Mouse (Mus musculus) olfactory bulb, adult 2 months (tissue): Measurements from ENCODE around the gene Rgl2. TPM values are rescaled to one million over a fixed set of nuclear protein-coding genes. Genes with fewer than 3 reads are reported as not detected.

Experiments used
- H3K27ac ChIP-seq: fragments of 200-500 bp; 2 replicates; pipeline ENCODE4 v1.5.1; 2012; ENCODE audit warnings: low read depth, low read length; ENCODE audit not compliant: insufficient read depth
- H3K4me1 ChIP-seq: fragments of 200-500 bp; 2 replicates; pipeline ENCODE4 v1.6.1; 2012; ENCODE audit warnings: low read length; ENCODE audit not compliant: control insufficient read depth, insufficient read depth
- H3K4me3 ChIP-seq: fragments of 200-500 bp; 2 replicates; pipeline ENCODE4 v1.5.1; 2012; ENCODE audit warnings: mild to moderate bottlenecking, low read depth, low read length, moderate library complexity; ENCODE audit not compliant: insufficient read depth
- CTCF ChIP-seq: fragments of 200-500 bp; IDR thresholded peaks from 2 replicates; pipeline ENCODE4 v1.5.1; 2012; ENCODE audit warnings: low read depth, mild to moderate bottlenecking, low read length, moderate library complexity; ENCODE audit not compliant: insufficient read depth
- POLR2A ChIP-seq: fragments of 200-500 bp; IDR thresholded peaks from 2 replicates; pipeline ENCODE4 v1.6.1; 2012; ENCODE audit warnings: mild to moderate bottlenecking, low read depth, low read length, moderate library complexity; ENCODE audit not compliant: insufficient read depth
- WGBS: fragments of 180-500 bp; shearing (Covaris S2); methylation state at CpG from one replicate; pipeline ENCODE4 v1.1.7; 2018; 5-methylcytosine and 5-hydroxymethylcytosine counted together
- polyA plus RNA-seq: library from polyadenylated mRNA; stranded (reverse); fragments of >200 nt; gene quantifications from 2 replicates; pipeline ENCODE4 v1.2.4, GENCODE M21; 2012; ENCODE audit warnings: low replicate concordance; ENCODE audit not compliant: missing spikeins, insufficient read depth, insufficient read length

The Rgl2 gene
- polyA plus RNA-seq, 1 experiment: 671 TPM

- Histone ChIP-seq H3K4me3 (peak within 1 kb of the TSS; percentile 50), H3K4me1 (peaks cover 36% of the 10 kb centered on the region), H3K27ac (peak within 1 kb of the TSS; percentile 4; the same call in 1 of the 2 replicates)
- WGBS: under 1% methylated on average over 34 of the region's 34 CpGs
- TF ChIP-seq CTCF (no peak), POLR2A (no peak; the same call in 1 of the 2 replicates)
Observed at GRCm38 (mm10) chr17:33915671-33916250, 13.6 kb upstream of the Rgl2 start, which contains the start of the genes Tapbp and Zbtb22. Tapbp (plus strand) TSS chr17:33915899. Zbtb22 (plus strand) TSS chr17:33915904.

GRCm38 (mm10) chr17:33916294-33916693 lies 13.0 kb upstream of the Rgl2 start:
- WGBS: 1% methylated on average over 19 of the region's 20 CpGs
- Histone ChIP-seq H3K4me1 (peaks cover 37% of the 10 kb centered on the region), H3K4me3 (peak overlapping the region; percentile 50), H3K27ac (no peak overlapping the region)
- TF ChIP-seq CTCF (no peak), POLR2A (no peak)

DNA sequence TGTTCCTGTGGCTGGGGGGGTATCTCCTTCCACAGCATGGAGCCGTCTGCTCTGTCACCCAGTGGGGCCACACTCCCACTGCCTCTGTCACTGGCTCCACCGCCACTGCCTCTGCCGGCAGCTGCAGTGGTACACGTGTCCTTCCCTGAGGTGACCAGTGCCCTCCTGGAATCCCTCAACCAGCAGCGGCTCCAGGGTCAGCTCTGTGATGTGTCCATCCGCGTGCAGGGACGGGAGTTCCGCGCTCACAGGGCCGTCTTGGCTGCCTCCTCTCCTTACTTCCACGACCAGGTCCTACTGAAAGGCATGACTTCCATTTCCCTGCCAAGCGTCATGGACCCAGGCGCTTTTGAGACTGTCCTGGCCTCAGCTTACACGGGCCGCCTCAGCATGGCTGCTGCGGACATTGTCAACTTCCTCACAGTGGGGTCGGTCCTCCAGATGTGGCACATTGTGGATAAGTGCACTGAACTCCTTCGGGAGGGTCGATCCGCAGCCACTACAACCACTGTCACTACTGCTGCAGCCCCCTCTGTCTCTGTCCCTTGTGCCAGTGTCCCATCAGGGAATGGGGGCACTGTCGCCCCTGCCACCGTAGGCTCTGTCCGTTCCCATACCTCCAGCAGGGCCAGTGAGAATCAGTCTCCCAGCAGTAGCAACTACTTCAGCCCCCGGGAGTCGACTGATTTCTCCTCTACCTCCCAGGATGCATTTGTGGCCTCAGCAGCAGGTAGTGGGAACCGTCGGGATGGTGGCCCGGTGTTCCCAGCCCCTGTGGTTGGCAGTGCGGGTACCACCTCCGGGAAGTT lies 12.3 kb upstream of the Rgl2 start:
- TF ChIP-seq POLR2A: no peak
- no peak for TF ChIP-seq CTCF
- WGBS: 70% methylated on average over 31 of the region's 31 CpGs
- H3K27ac ChIP-seq: no peak overlapping the region
- H3K4me1 ChIP-seq: peaks cover 34% of the 10 kb centered on the region
- peak overlapping the region; percentile 50; the same call in 1 of the 2 replicates for H3K4me3 ChIP-seq

DNA sequence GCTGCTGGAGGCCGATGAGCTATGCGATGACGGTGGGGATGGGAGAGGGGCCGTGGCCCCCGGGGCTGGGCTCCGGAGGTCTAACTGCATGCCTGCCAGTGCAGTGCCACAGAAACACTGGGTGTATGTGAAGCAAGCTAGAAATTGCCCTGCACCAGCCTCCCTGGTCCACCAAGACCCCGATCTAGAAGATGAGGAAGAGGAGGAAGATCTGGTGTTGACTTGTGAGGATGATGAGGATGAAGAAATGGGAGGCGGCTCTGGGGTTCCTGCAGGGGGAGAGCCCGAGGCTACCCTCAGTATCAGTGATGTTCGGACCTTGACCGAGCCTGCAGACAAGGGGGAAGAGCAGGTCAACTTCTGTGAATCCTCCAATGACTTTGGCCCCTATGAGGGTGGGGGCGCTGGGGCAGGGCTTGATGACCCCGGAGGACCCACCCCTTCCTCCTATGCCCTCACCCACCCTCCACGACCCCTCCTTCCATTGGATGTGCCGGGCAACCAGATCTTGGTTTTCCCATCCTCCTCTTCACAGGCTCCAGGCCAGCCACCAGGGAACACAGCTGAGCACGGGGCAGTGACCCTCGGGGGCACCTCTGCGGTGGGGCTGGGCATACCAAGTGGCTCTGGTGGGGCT lies 11.6 kb upstream of the Rgl2 start:
- Histone ChIP-seq H3K4me1 (peaks cover 34% of the 10 kb centered on the region), H3K4me3 (no peak overlapping the region), H3K27ac (no peak overlapping the region)
- TF ChIP-seq CTCF: no peak
- no peak for TF ChIP-seq POLR2A
- 84% methylated on average over 18 of the region's 18 CpGs for WGBS

DNA sequence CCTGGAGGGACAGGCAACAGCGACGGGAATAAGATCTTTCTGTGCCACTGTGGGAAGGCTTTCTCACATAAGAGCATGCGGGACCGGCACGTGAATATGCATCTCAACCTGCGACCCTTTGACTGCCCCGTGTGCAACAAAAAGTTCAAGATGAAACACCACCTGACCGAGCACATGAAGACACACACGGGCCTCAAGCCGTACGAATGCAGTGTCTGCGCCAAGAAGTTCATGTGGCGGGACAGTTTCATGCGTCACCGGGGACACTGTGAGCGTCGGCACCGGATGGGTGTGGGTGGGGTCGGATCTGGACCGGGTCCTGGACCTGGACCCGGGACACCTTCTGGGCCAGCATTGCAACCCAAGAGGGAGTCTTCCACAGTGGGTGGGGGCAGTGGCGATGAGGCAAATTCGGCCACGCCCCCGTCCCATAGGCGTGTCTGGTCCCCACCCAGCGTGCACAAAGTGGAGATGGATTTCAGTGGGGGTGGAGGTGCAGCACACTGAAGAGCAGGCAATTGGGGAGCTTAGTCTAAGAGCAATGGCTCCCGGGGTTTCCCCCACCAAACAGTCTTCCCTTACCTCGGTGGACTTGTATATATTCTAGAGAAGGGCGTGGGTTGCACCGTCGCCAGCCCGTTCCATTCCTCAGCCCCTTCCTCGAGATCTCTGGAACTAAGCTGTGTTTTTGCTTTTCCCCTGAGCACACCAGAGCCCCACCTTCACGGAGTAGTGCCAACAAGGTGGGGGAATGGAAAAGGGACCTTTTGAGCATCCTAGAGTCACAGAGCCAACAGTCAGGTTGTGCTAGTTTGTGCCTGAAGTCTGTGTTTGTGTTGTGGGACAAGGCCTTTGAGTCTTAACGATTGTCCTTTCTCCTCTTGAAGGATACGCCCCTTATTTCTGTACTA lies 10.8 kb upstream of the Rgl2 start:
- Histone ChIP-seq H3K4me1 (peaks cover 34% of the 10 kb centered on the region), H3K27ac (no peak overlapping the region), H3K4me3 (peak overlapping the region; percentile 59; the same call in 1 of the 2 replicates)
- no peak for TF ChIP-seq CTCF
- no peak for TF ChIP-seq POLR2A
- 63% methylated on average over 37 of the region's 37 CpGs for WGBS

GRCm38 (mm10) chr17:33919351-33920281 lies 9.7 kb upstream of the Rgl2 start:
- 2% methylated on average over 52 of the region's 52 CpGs for WGBS
- Histone ChIP-seq H3K4me3 (peak overlapping the region; percentile 59), H3K4me1 (peaks cover 34% of the 10 kb centered on the region), H3K27ac (peak overlapping the region; percentile 12; the same call in 1 of the 2 replicates)
- TF ChIP-seq POLR2A (no peak), CTCF (no peak)

DNA sequence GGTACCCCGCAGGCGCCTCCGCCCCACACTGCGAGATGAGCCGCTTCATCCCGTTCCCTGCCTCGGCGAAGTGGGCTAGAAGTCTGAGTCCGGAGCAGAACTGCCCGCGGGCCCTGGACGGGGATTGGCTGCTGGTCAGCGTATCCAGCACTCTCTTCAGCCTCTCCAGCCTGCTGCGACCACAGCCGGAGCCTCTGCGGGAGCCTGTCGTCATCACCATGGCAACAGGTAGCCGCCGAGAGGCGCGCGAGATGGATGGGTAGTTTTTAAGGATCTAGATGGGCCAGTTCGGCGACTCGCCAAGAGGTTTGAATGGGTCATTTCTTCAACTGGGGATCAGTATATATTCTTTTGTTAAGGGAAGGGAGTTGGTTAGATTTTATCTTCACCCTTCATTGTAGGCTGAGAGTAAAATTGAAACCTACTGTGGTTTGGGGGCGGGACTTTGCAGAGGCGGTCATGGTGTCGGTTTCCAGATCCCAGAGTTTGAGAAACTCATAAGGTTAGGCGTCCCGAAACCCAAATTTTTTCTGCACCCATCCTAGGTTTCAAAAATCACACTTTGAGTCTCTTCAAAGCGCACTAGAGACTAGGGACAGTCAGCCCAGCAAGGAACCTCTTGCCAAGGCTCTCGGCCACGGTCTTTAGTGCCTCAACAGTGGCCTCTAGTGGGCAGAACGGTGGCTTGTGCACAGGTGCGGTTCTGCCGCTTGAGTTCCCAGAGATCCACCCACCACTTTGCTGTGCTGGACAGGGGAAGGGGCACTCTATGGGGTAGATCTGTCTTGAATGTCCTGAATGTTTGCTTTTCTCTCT lies 8.9 kb upstream of the Rgl2 start:
- WGBS: 1% methylated on average over 36 of the region's 36 CpGs
- Histone ChIP-seq H3K4me3 (peak overlapping the region; percentile 59), H3K4me1 (peaks cover 30% of the 10 kb centered on the region), H3K27ac (0 out of 2 replicates have a peak overlapping the region, but pooled peaks have one; percentile 12)
- TF ChIP-seq CTCF: peak; percentile 79
- TF ChIP-seq POLR2A: no peak
